Mouse (Mus musculus): Measurements from ENCODE around the gene Syt16.

Gene Syt16

DNA sequence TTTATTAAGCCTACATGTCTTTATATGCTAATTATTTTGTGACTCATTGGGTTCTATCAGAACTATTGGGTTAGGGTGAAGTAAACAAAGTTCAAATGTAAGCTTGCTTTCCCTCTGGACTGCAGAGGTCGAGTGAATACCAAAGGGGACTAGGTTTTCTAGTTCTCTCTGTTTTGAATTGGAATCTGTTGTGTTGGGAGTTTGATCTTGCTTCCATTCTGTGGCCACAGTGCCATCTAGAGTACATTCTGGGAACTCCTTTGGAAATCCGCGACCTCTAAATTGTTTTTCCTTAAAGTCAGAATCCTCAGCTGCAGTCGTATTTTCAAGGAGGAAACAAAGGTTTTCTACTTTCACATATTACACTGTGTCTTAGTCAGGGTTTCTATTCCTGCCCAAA lies 296.2 kb downstream of the Syt16 start:
- in situ Hi-C loops (cut with MboI; ENCODE audit: unreplicated experiment in 2 of 2), result loop anchor here (10.0 to 25.0 kb wide), 5 partner anchors 269 to 1281 kb away; partner anchors contain the start of gene Tmem30b (in 1 of the 2)

DNA sequence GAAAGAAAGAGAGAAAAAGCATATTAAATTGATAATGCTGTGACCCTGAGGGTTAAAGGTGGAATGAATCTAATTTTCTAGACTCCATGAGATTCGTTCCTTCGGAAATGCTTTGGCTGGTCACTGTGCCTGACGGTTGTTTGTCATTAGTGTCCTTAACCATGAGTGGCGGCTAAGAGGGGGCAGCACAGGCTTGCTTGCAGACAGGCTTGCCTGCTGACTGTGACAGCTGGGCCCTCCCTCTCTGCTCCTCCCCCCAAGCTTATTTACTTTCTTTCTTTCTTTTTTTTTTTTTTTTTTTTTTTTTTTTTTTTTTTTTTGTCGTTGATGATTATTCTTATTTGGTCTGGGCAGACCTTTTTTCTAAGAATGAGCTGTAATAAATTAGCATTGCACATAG lies 298.9 kb downstream of the Syt16 start:
- in situ Hi-C loops (cut with MboI; ENCODE audit: unreplicated experiment in 2 of 2), result loop anchor here (10.0 to 25.0 kb wide), 5 partner anchors 272 to 1284 kb away; partner anchors contain the start of gene Tmem30b (in 1 of the 2)

DNA sequence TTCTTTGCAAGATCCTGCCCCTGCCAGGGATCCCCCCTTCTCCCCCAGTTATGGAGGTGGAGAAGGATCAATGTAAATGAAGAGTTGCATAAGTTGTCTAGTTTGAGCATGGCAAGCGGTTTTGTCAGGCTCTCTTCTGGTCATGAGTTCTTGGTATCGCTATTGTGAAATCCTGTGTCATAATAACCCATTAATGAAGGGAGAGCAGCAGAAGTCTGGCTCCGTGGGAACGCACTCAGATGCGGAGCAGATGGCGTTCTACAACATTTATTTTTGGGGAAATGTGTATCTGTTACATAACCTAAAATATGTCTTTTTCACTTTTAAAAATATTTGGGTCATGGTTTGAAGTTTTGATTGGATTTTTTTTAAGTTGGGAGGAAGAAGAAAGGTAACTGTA lies 304.1 kb downstream of the Syt16 start:
- in situ Hi-C loops (cut with MboI; ENCODE audit: unreplicated experiment in 2 of 2), result loop anchor here in 1 of 2 experiments (25.0 kb wide), 1 partner anchor 1886 kb away; the partner anchor contains the start of gene Esr2

DNA sequence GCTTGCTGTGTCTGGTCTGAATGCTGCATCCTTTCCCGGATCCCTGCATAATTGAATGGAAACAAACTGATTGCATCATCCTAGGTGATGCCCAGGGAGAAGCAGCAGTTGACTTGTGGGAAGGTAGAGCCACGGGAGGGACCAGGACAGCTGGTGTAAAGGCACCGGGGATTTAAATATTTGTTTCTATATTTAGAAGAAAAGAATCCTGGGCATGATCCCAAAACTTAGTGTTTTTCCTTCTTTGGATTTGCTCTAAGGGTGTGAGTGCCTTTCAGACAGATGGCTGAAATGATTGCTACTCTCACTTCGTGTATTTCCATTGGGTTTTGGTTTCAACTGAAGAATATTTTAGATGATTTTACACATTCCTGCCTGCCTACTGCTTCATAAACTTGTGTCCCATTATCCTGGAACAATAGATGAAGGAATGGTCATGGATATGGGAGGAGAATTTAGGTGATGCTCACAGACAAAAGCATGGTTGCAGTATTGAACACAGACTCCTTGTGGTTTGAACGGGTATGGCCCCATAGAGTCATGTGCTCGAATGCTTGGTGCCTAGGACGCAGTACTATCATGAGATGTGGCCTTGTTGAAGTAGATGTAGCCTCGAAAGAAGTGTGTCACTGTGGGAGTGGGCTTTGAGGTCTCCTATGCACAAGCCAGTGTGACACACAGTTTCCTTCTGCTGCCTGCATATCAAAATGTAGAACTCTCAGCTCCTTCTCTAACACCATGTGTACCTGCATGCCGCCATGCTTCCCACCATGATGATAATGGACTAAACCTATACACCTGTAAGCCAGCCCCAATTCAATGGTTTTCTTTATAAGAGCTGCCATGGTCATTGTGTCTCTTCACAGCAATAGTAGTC lies 306.2 kb downstream of the Syt16 start:
- in situ Hi-C loops (cut with MboI; ENCODE audit: unreplicated experiment in 2 of 2), result loop anchor here in 1 of 2 experiments (25.0 kb wide), 1 partner anchor 1884 kb away; the partner anchor contains the start of gene Esr2

DNA sequence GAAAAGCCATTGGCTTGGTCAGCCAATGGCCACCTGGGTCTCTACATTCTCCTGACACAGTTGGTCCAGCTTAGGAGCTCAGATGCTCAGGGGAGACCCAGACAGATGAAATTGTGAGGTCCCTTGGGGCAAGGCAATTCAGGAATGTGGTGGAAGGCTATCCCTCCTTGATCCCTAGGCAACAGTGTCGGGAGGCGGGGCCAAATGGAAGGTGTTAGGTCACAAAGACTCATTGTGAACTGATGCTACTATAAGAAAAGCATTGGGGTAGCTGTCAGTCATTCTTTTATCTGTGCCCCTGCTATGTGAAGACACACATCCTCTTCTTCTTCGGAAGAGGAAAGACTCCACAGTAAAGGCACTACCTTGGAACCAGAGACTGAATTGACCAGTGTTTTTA lies 315.1 kb downstream of the Syt16 start:
- in situ Hi-C loops (cut with MboI; ENCODE audit: unreplicated experiment in 2 of 2), result loop anchor here (10.0 to 25.0 kb wide), 2 partner anchors 1862 to 1875 kb away; partner anchors contain the start of gene Esr2 (in 2 of the 2)

DNA sequence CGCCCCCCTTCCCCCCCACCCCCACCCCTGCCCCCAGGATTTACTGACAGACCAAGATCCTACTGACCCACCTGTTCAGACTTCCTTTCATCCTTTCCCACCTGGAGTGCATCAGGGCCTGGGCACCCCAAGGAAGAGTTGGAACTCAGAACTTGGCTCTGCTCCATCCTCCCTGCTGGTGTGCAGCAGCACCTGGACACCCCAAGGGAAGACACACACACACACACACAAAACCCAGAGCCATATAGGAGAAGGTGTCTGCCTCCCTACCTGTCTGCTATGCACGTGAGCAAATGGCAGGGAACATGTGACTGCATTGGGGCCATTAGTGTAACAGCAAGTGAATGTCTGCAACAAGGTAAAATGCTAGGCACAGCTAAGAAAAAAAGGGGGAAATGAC lies 317.8 kb downstream of the Syt16 start:
- in situ Hi-C loops (cut with MboI; ENCODE audit: unreplicated experiment in 2 of 2), result loop anchor here (5.0 to 25.0 kb wide), 4 partner anchors 962 to 1872 kb away; partner anchors contain the start of gene Esr2 (in 2 of the 2)

DNA sequence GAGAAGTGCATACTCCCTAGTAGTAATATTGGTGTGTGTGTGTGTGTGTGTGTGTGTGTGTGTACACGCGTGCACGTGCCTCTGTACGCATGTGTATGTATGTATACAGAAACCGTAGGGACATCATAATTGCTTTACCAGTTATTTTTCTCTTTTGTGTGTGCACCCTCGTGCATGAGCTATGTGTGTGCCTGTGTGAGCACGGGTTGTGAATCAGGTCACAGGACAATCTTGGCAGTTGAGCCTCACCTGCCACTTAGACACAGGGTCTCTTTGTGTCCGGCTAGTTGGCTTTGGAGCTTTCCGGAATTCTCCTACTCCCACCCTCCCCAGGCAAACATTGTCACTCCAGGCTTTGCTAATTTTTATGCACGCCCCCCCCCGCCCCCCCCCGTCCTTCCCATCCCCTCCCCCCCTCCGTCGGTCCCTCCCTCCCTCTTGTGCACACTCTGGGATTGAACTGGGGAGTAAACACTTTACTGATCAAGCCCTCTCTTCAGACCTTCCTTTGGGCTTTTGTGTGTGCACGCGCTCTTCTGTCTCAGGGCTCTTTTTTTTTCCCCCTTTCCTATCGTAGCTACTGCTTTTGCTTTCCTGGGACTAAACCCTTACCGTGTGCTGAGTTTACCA lies 319.0 kb downstream of the Syt16 start, which contains the start of gene Gm11042:
Gene Gm11042, minus strand, starts transcription at position 51 of the 630 bp plus-strand sequence.
- in situ Hi-C loops (cut with MboI; ENCODE audit: unreplicated experiment in 2 of 2), result loop anchor here (5.0 to 25.0 kb wide), 4 partner anchors 961 to 1871 kb away; partner anchors contain the start of gene Esr2 (in 2 of the 2)

DNA sequence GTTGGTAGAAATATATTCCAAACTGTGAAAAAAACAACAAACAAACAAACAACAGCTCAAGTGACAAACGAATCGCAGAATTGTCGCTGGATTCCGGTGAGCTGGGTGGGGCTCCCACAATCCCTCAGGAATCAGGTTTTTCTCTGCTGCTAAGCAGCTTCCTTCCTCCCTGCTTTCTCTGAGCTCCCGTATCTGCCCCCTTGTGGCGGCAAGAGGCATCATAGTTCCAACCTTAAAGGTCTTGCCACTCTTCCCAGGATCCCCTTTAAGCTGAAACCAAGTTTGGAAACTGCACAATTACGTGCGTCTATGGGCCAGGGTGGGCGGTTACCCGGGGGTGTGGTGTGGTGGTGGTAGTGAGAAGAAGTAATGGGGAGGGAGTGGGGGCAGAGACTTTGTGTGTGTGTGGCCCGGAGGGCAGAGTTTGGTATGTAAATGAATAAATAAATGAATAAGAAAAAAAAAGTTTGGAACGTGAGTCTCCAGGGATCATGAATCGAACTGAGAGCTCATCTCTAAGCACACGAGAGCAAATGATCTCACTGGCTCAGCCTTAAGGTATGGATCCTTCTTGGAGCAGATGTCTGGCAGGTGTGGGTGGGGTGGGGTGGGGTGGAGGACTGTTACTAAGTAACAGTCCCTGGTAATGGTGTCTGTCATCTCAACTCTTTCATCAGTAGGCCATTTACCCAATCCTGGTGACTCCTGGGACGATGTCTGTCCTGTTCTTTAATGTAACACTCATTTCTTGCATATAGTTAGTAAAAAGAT lies 319.7 kb downstream of the Syt16 start:
- in situ Hi-C loops (cut with MboI; ENCODE audit: unreplicated experiment in 2 of 2), result loop anchor here (5.0 to 25.0 kb wide), 4 partner anchors 960 to 1870 kb away; partner anchors contain the start of gene Esr2 (in 2 of the 2)

DNA sequence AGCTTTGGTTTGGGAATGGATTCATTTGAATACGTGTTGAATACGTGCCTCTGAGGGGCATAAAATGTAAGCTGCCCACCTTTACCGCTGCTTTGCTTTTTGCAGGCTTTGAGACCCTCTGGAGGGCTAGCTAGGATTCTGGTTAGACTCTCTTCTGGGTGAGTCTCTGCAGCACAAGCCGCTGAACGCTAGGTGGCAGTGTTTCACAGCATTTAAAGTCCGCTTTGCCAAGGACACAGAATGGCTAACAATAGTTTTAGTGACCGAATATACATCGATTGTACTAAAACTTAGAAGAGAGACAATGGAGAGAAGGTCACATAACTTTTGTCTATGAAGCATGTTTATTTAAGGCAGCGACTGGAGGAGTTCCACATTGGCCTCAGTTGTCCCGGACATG lies 322.9 kb downstream of the Syt16 start:
- in situ Hi-C loops (cut with MboI; ENCODE audit: unreplicated experiment in 2 of 2), result loop anchor here (10.0 to 25.0 kb wide), 3 partner anchors 1324 to 1867 kb away; partner anchors contain the start of gene Esr2 (in 1 of the 2)

DNA sequence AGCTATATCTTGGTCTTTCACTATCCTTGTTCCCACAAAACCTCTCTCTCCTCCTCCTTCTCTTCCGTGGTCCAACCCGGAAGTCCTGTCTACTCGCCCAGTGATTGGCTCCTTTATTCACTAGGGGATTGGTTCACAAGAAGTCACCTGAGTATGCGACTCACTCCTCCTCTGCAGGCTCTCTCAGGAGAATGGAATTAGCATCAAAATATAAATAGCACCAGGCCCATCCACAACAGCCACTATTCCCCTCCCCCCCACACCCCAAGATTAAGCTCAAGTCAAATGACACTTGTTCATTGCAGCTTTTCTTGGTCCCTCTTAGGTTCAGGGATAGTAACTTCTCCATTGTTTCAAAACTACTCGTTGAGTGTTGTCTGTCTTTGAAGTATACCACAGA lies 324.5 kb downstream of the Syt16 start:
- in situ Hi-C loops (cut with MboI; ENCODE audit: unreplicated experiment in 2 of 2), result loop anchor here (10.0 to 25.0 kb wide), 3 partner anchors 1323 to 1865 kb away; partner anchors contain the start of gene Esr2 (in 1 of the 2)

Data from v-Abl transformed pro-B cells (cell line).